Mouse (Mus musculus): ENCODE measurements around the gene AK157302. TPM values are rescaled to one million over a fixed set of nuclear protein-coding genes. Genes with fewer than 3 reads are reported as not detected.
"Not testable (repeated sequence)": the region's sequence is repeated elsewhere in the genome, so short reads cannot be mapped to it uniquely, and the experiment has no call there.

The AK157302 gene
- total and polyA plus RNA-seq, 3 experiments, result 0.82 to 27.3 (median 25.4) TPM

GRCm38 (mm10) chr13:21469097-21469496 is 25.9 kb upstream of the AK157302 start:
- no peak overlapping the region for H3K27ac ChIP-seq
- 23% methylated on average over 9 of the region's 9 CpGs for WGBS
- intact Hi-C loops (cut with DNase I), result loop anchor here (5.0 kb wide), 2 partner anchors 67 to 107 kb away; partner anchors contain the start of genes Zkscan3 and Zscan12
- H3K36me3 ChIP-seq (ENCODE audit: control insufficient read depth, insufficient read depth, low read length), result no peaks in the 10 kb centered on the region
- H3K27me3 ChIP-seq (ENCODE audit: control insufficient read depth, insufficient read depth, low read length), result no peaks in the 10 kb centered on the region
- DNase-seq, result no peak
- H3K4me3 ChIP-seq, result no peak overlapping the region; the same call in 1 of the 2 replicates
- TF ChIP-seq POLR2A (IDR thresholded peaks at IDR 0.05; ENCODE audit: insufficient read depth, low read depth, low read length) (no peak), EP300 (IDR thresholded peaks at IDR 0.05; ENCODE audit: insufficient read depth, low read depth, low read length) (no peak), CTCF (IDR thresholded peaks at IDR 0.05) (no peak)
- no peak overlapping the region for H3K9ac ChIP-seq (ENCODE audit: low read depth, low read length)
- no peaks in the 10 kb centered on the region for H3K79me2 ChIP-seq (replicated peaks; ENCODE audit: control insufficient read depth, insufficient read depth, low read length)
- no peaks in the 10 kb centered on the region; the same call in 1 of the 2 replicates for H3K4me1 ChIP-seq (ENCODE audit: control insufficient read depth, insufficient read depth, low read length)

- Histone ChIP-seq H3K27ac (no peak overlapping the region), H3K36me3 (ENCODE audit: control insufficient read depth, insufficient read depth, low read length) (no peaks in the 10 kb centered on the region), H3K79me2 (replicated peaks; ENCODE audit: control insufficient read depth, insufficient read depth, low read length) (no peaks in the 10 kb centered on the region), H3K4me1 (ENCODE audit: control insufficient read depth, insufficient read depth, low read length) (no peaks in the 10 kb centered on the region; the same call in 1 of the 2 replicates), H3K27me3 (ENCODE audit: control insufficient read depth, insufficient read depth, low read length) (no peaks in the 10 kb centered on the region), H3K9ac (ENCODE audit: low read depth, low read length) (no peak overlapping the region), H3K4me3 (no peak overlapping the region)
- 36% methylated on average over 4 of the region's 4 CpGs for WGBS
- no peak for DNase-seq
- TF ChIP-seq EP300 (IDR thresholded peaks at IDR 0.05; ENCODE audit: insufficient read depth, low read depth, low read length) (no peak), POLR2A (IDR thresholded peaks at IDR 0.05; ENCODE audit: insufficient read depth, low read depth, low read length) (no peak), CTCF (IDR thresholded peaks at IDR 0.05) (no peak)
- intact Hi-C loops (cut with DNase I), result no loop called here
These were observed 22.6 kb upstream of the AK157302 start for GRCm38 (mm10) chr13:21472427-21472826.

- intact Hi-C loops (cut with DNase I), result loop anchor here (2.0 to 5.0 kb wide), 3 partner anchors 26 to 53 kb away; partner anchors contain the start of genes Zkscan8 and Zscan26
- WGBS, result 7% methylated on average over 31 of the region's 31 CpGs
- not testable (repeated sequence) for H3K79me2 ChIP-seq (replicated peaks; ENCODE audit: control insufficient read depth, insufficient read depth, low read length)
These were observed 16.0 kb upstream of the AK157302 start, which contains the start of the genes Zkscan4 and Gm10065 for GRCm38 (mm10) chr13:21478759-21479670. TSS of gene Zkscan4 (plus strand) at chr13:21478907. TSS of gene Gm10065 (minus strand) at chr13:21479441.

GRCm38 (mm10) chr13:21486881-21487280 is 8.1 kb upstream of the AK157302 start:
- WGBS, result 87% methylated on average over 1 of the region's 1 CpGs
- Histone ChIP-seq H3K27me3 (ENCODE audit: control insufficient read depth, insufficient read depth, low read length) (no peaks in the 10 kb centered on the region), H3K27ac (no peak overlapping the region), H3K36me3 (ENCODE audit: control insufficient read depth, insufficient read depth, low read length) (no peaks in the 10 kb centered on the region; the same call in 1 of the 2 replicates), H3K4me3 (no peak overlapping the region), H3K4me1 (ENCODE audit: control insufficient read depth, insufficient read depth, low read length) (no peaks in the 10 kb centered on the region), H3K79me2 (replicated peaks; ENCODE audit: control insufficient read depth, insufficient read depth, low read length) (no peaks in the 10 kb centered on the region), H3K9ac (ENCODE audit: low read depth, low read length) (no peak overlapping the region)
- DNase-seq, result no peak
- intact Hi-C loops (cut with DNase I), result no loop called here
- TF ChIP-seq CTCF (IDR thresholded peaks at IDR 0.05), result no peak

More at GRCm38 (mm10) chr13:21478759-21479670, 16.0 kb upstream of the AK157302 start, which contains the start of the genes Zkscan4 and Gm10065:
- Histone ChIP-seq H3K4me3 (peak within 1 kb of the TSS; percentile 62), H3K9ac (ENCODE audit: low read depth, low read length) (peak within 1 kb of the TSS; percentile 47), H3K27ac (peak within 1 kb of the TSS; percentile 74)
- peak; percentile 66 to 69 for DNase-seq
- not testable (repeated sequence) for H3K4me1 ChIP-seq (ENCODE audit: control insufficient read depth, insufficient read depth, low read length); H3K27me3 ChIP-seq (ENCODE audit: control insufficient read depth, insufficient read depth, low read length); H3K36me3 ChIP-seq (ENCODE audit: control insufficient read depth, insufficient read depth, low read length)
- TF ChIP-seq POLR2A (IDR thresholded peaks at IDR 0.05; ENCODE audit: insufficient read depth, low read depth, low read length), result peak; percentile 52

- 88% methylated on average over 5 of the region's 5 CpGs for WGBS
- intact Hi-C loops (cut with DNase I), result no loop called here
- DNase-seq, result no peak
These were observed 2.2 kb upstream of the AK157302 start for GRCm38 (mm10) chr13:21492847-21493246.

GRCm38 (mm10) chr13:21501182-21501581 is 6.2 kb downstream of the AK157302 start, which contains the start of gene Gm11273:
TSS of gene Gm11273 (minus strand) at chr13:21501418.
- H3K27me3 ChIP-seq (ENCODE audit: control insufficient read depth, insufficient read depth, low read length); H3K79me2 ChIP-seq (replicated peaks; ENCODE audit: control insufficient read depth, insufficient read depth, low read length); intact Hi-C loops (cut with DNase I); H3K4me3 ChIP-seq; H3K4me1 ChIP-seq (ENCODE audit: control insufficient read depth, insufficient read depth, low read length); H3K9ac ChIP-seq (ENCODE audit: low read depth, low read length); DNase-seq; H3K27ac ChIP-seq; H3K36me3 ChIP-seq (ENCODE audit: control insufficient read depth, insufficient read depth, low read length): not testable (repeated sequence)
- 94% methylated on average over 17 of the region's 17 CpGs for WGBS

More at GRCm38 (mm10) chr13:21492847-21493246, 2.2 kb upstream of the AK157302 start:
- no peak overlapping the region for H3K4me3 ChIP-seq
- no peaks in the 10 kb centered on the region for H3K36me3 ChIP-seq (ENCODE audit: control insufficient read depth, insufficient read depth, low read length)
- no peaks in the 10 kb centered on the region for H3K4me1 ChIP-seq (ENCODE audit: control insufficient read depth, insufficient read depth, low read length)
- H3K79me2 ChIP-seq (replicated peaks; ENCODE audit: control insufficient read depth, insufficient read depth, low read length), result no peaks in the 10 kb centered on the region
- no peaks in the 10 kb centered on the region for H3K27me3 ChIP-seq (ENCODE audit: control insufficient read depth, insufficient read depth, low read length)
- no peak overlapping the region for H3K27ac ChIP-seq
- no peak for TF ChIP-seq EP300 (IDR thresholded peaks at IDR 0.05; ENCODE audit: insufficient read depth, low read depth, low read length)
- no peak overlapping the region for H3K9ac ChIP-seq (ENCODE audit: low read depth, low read length)
